Mouse (Mus musculus) retina, postnatal 1 day (tissue): Measurements from ENCODE around the gene Duoxa1.

Experiments used
- DNase-seq: peaks from one replicate; pipeline ENCODE4 v3.0.0-alpha.2; 2012

Duoxa1 gene

GRCm38 (mm10) chr2:122297271-122298095 is 16.0 kb downstream of the Duoxa1 start:
- DNase-seq: peak; percentile 59

GRCm38 (mm10) chr2:122294916-122295315 is 18.6 kb downstream of the Duoxa1 start:
- peak; percentile 36 for DNase-seq

GRCm38 (mm10) chr2:122286137-122286536 is 27.4 kb downstream of the Duoxa1 start:
- DNase-seq: no peak

- no peak for DNase-seq
Observed at GRCm38 (mm10) chr2:122284091-122284490, 29.4 kb downstream of the Duoxa1 start.

GRCm38 (mm10) chr2:122278769-122279168 is 34.8 kb downstream of the Duoxa1 start:
- DNase-seq: no peak

- DNase-seq: no peak
Observed at GRCm38 (mm10) chr2:122266407-122267193, 46.9 kb downstream of the Duoxa1 start.

GRCm38 (mm10) chr2:122264690-122265089 is 48.8 kb downstream of the Duoxa1 start:
- peak; percentile 55 for DNase-seq

GRCm38 (mm10) chr2:122260729-122261128 is 52.8 kb downstream of the Duoxa1 start:
- DNase-seq: no peak

- no peak for DNase-seq
Observed at GRCm38 (mm10) chr2:122255997-122256396, 57.5 kb downstream of the Duoxa1 start.
